Mouse (Mus musculus): ENCODE data around the gene Adap2.
A peak's percentile ranks its signal among the peaks of the same experiment; 100 is the strongest.

Adap2 gene

GRCm38 (mm10) chr11:80199316-80199715 lies 45.4 kb downstream of the Adap2 start:
- no peak for DNase-seq (ENCODE audit: inconsistent ontology term)

GRCm38 (mm10) chr11:80199773-80200172 lies 45.9 kb downstream of the Adap2 start:
- no peak for DNase-seq (ENCODE audit: inconsistent ontology term)

GRCm38 (mm10) chr11:80200326-80200725 lies 46.4 kb downstream of the Adap2 start:
- no peak for DNase-seq (ENCODE audit: inconsistent ontology term)

DNA sequence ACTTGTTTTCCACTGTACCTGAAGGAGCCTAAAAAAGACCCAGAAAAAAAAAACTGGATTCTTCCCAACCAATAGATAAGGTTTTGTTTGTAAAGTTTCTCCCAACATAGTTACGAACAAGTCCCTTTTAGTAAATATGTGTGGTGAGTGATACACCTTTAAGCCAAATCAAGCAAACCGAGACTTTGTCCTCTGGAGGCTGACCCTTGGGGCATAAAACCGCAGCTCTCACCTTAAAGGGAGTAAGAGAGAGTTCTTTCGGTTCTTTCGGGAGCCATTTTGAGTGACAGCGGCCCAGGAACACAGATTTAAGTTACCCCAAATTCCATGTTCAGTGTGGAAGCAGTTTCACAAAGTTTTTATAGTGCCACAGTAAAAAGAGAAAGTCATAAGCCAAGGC lies 48.4 kb downstream of the Adap2 start:
- DNase-seq (ENCODE audit: inconsistent ontology term) = no peak

GRCm38 (mm10) chr11:80204037-80204436 lies 50.1 kb downstream of the Adap2 start:
- DNase-seq (ENCODE audit: inconsistent ontology term) = no peak

DNA sequence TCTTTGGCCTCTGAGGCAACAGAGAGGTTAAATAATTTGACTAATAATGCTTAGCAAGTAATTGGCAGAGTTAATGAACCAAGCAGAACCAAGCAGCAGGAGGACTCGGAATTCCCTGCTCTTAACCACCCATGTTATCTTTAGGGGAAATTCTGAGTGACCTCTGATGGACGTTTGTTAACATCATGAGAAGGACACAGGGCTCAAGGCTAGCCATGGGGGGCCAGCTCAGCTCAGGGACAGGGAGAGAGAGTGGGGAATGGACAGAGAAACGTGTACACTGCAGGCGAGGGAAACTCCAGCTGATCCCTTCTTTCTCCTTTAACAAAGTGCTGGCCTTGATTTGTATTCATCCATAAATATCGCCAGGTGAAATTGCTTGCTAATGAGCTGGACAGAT lies 51.0 kb downstream of the Adap2 start:
- DNase-seq (ENCODE audit: inconsistent ontology term) = no peak

DNA sequence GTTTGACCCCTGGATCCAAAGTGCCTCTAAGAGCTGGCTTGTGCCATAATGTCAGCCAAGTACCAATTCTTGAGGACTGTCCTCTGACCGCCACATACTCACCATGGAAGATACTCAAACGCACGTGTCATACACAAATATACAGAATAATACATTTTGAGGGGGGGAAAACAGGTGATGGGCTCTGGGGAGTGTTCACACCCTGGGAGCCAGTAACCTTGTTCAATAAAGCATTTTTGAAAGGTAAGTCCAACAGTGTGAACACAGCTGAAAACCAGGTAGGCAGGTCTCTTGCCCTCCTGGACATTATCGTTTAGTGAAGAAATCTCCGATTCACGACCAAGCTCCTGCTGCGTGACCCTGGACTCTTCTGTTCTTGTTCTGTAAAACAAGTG lies 54.6 kb downstream of the Adap2 start:
- no peak for DNase-seq (ENCODE audit: inconsistent ontology term)

GRCm38 (mm10) chr11:80208860-80209800 lies 55.2 kb downstream of the Adap2 start, which contains the start of gene Rhot1:
Rhot1 (plus strand) TSS chr11:80209019.
- peak; percentile 98 for DNase-seq (ENCODE audit: inconsistent ontology term)

- DNase-seq (ENCODE audit: inconsistent ontology term) = no peak
These were observed 56.4 kb downstream of the Adap2 start for GRCm38 (mm10) chr11:80210321-80210720.

DNA sequence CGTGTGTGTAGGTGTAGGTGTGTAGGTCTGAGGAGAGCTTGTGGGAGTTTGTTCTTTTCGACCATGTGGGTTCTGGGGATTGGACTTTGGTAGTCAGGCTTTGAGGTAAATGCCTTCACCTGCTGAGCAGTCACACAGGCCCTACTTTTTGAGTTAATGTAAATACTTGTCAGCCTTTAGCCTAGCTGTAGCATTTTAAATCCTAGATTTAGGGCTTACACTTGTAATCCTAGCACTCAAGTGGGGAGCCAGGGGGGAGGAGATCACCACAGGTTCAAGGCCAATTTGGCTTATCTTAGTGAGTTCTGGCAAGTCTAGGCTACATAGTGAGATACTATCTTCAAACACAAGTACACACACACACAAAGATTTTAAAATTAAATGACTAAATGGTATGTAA lies 58.4 kb downstream of the Adap2 start:
- no peak for DNase-seq (ENCODE audit: inconsistent ontology term)

GRCm38 (mm10) chr11:80215291-80215690 lies 61.4 kb downstream of the Adap2 start:
- no peak for DNase-seq (ENCODE audit: inconsistent ontology term)

- no peak for DNase-seq (ENCODE audit: inconsistent ontology term)
These were observed 64.9 kb downstream of the Adap2 start for GRCm38 (mm10) chr11:80218657-80219293.
